Mouse (Mus musculus): ENCODE measurements at regions not wholly inside any gene's neighbourhood (a gene's known extent, or its start where the extent isn't known, plus 50 kb on each side); places are given as distances from the start of the nearest gene placed in this dataset.
A peak's percentile ranks its signal among the peaks of the same experiment; 100 is the strongest.

GRCm38 (mm10) chr17:68916531-68916930, 90.1 kb downstream of the Tmem200c start:
- no peak for DNase-seq (ENCODE audit: low spot score)

DNA sequence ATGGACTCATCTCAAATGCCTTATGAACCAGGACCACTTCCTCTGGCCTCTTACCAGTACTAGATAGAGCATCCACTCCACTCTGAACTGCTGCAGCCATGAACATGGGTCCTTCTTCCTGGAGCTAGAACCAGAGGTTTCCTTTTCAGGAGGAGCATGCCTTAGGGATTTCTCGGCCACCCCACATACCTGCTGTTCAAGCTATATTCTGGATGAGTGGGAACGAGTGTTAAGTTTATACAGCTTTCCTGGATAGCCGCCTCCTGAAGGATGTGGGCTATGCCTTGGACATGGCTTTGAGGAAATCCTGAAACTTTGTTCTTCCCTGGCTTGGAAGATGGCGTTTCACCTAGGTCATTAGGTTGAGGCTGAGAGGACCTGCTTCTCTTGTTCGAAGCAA, 91.8 kb downstream of the Tmem200c start:
- no peak for DNase-seq (ENCODE audit: low spot score)

- DNase-seq (ENCODE audit: low spot score), result no peak
Observed at GRCm38 (mm10) chr17:68923271-68923670, 96.8 kb downstream of the Tmem200c start.

- DNase-seq (ENCODE audit: low spot score), result no peak
Observed at GRCm38 (mm10) chr17:68927418-68927817, 101.0 kb downstream of the Tmem200c start.

- no peak for DNase-seq (ENCODE audit: low spot score)
Observed at GRCm38 (mm10) chr17:68928691-68929090, 102.3 kb downstream of the Tmem200c start.

DNA sequence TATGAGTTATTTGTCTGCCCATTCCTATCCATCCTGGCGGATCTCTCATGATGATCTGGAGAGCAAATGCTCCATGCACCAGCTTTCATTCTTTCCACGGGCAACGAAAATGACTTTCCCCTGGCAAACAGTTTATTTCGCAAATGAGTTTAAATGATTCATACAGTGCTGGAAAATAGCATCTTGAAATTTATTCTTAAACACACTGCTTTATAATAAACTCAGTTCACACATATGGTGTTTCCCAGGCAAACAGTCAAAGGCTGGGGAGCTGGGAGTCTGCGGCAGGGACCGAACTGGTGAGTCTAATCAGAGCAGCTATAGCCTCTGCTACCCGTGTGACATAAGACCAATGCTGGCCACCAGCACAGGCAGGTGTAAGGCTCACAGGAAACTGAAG, 106.8 kb downstream of the Tmem200c start:
- DNase-seq (ENCODE audit: low spot score), result no peak

DNA sequence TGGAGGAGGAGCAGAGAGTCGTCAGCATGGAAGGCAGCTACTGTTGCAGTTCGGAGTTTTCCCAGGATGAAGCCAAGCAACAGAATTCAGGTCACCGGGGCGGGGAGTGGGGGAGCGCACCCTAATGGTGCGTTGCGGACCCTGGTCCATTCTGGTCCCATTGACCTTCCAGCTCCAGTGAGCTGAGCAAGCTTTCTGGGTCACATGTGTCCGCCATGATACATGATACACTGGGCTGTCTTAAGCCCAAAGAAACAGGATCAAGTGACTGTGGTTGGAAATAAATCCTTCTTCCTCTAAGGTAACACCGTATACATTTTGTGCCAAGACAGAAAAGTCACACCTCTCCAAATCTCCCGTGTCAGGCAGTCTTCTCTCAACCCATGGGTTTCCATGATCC, 107.6 kb downstream of the Tmem200c start:
- DNase-seq (ENCODE audit: low spot score), result no peak

GRCm38 (mm10) chr17:68936016-68936415, 109.6 kb downstream of the Tmem200c start:
- no peak for DNase-seq (ENCODE audit: low spot score)

DNA sequence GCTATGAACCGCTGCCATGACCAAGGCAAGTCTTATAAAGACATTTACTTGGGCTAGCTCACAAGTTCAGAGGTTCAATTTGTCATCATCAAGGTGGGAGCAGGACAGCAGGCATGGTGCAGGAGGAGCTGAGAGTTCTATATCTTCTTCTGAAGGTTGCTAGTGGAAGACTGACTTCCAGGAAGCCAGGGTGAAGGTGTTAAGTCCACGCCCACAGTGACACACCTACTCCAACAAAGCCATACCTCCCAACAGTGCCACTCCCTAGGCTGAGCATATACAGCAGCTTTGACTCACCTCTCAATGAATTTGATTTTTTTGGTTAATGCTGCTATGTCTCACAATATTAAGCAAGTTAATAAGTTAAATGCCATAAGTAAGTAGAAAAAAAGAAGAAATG, 119.2 kb upstream of the Epb41l3 start:
- DNase-seq (ENCODE audit: low spot score), result no peak

- DNase-seq (ENCODE audit: low spot score), result no peak
Observed at GRCm38 (mm10) chr17:68961160-68961559, 114.3 kb upstream of the Epb41l3 start.

GRCm38 (mm10) chr17:68975606-68976005, 99.9 kb upstream of the Epb41l3 start:
- DNase-seq (ENCODE audit: low spot score), result no peak

DNA sequence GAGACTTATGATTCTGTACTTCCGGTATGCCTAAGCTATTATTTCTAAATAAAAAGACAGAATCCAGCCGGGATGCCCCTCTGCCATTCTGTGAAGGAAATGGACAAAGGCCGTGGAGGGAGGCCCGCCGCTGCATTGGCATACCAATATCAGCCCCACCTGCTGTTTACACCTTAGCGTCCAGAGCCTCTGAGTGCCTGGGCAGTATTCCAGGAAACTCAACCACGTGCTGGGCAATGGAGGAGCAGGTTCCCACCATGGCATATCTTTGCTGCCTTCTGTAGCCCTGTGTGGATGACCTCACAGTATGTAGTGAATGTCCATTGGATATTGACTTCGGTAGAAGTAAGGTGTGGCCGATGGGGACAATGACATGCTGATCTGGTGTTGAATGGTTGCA, 97.3 kb upstream of the Epb41l3 start:
- no peak for DNase-seq (ENCODE audit: low spot score)

DNA sequence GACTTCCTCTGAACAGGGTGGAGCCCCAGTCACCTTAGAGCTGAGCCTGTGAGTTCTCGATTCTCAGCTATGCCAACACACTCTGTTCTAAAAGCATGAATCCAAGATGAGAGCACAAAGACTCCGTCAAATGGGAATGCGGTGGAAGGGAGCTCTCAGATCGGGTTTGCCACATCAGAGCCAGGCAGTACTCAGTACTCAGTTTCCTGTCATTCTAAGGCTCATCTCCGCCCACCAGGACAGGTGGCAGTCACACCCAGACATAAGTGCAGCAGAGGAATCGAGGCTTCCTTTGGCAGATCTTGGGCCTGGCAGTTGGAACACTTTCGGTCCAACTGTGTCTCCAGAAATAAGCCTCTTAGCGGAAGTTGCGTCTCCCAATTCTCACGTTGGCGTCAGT, 94.4 kb upstream of the Epb41l3 start:
- peak; percentile 11 for DNase-seq (ENCODE audit: low spot score)

GRCm38 (mm10) chr17:68982094-68982493, 93.4 kb upstream of the Epb41l3 start:
- no peak for DNase-seq (ENCODE audit: low spot score)

- no peak for DNase-seq (ENCODE audit: low spot score)
Observed at GRCm38 (mm10) chr17:68999913-69000312, 75.6 kb upstream of the Epb41l3 start.

DNA sequence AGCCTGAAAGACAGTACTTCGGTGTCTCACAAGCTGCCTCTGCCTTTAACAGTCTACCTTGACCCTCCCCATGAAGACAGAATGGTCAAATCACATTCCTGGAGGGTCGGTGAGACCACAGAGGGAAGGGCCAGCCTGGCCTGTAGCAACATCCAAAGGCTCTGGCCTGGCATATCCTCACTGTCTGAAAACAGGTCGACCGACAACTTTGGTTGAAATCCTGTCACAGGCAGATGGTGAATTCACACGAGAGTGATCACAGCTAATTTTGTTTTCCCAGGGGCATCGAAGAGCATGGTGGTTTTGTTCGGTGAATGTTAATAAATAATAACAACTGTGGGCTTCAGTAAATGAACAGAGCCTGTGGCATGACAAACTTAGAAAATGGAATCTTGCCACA, 71.4 kb upstream of the Epb41l3 start:
- DNase-seq (ENCODE audit: low spot score), result no peak

DNA sequence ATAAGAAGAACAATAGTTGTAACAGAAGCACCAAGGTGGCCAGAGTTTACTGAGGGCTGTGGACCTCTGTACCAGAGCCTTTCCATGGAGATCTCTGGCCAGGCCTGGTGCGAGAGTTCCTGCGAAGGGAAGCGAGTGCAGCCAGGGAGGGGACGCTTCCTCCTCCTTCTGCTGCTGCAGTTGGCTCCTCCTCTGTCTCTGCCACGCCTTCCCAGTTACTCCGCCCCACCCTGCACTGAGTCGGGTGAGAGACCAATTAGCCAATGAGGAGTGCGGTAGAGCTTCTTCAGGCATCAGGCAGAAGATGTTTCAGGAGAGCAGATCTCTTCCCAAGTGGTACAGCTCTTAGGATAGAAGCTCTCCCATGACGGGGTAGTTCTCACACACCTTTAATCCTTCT, 69.2 kb upstream of the Epb41l3 start:
- DNase-seq (ENCODE audit: low spot score), result no peak

Data from layer of hippocampus, adult 11-12 months (tissue).